Mouse (Mus musculus) liver, embryonic 16.5 days (tissue): Measurements from ENCODE around the gene Eva1a. TPM values are rescaled to one million over a fixed set of nuclear protein-coding genes. Genes with fewer than 3 reads are reported as not detected.
A peak's percentile ranks its signal among the peaks of the same experiment; 100 is the strongest.

Experiments
- ATAC-seq: fragments of 200-750 bp; cut with Nextera tagmentation; 2 replicates; pipeline ENCODE4 v1.8.0; 2017; ENCODE audit warnings: low read depth, mild to moderate bottlenecking, moderate number of reproducible peaks, moderate library complexity
- H3K27ac ChIP-seq: fragments of 300-500 bp; sonication (generic); 2 replicates; pipeline ENCODE4 v1.5.1; 2014; ENCODE audit warnings: mild to moderate bottlenecking, low read length
- H3K27me3 ChIP-seq: fragments of 300-500 bp; sonication (generic); 2 replicates; pipeline ENCODE4 v1.6.1; 2014; ENCODE audit warnings: low read depth, low read length, mixed read lengths; ENCODE audit not compliant: control insufficient read depth, insufficient read depth
- H3K36me3 ChIP-seq: fragments of 300-500 bp; sonication (generic); 2 replicates; pipeline ENCODE4 v1.6.1; 2014; ENCODE audit warnings: mild to moderate bottlenecking; ENCODE audit not compliant: control insufficient read depth, insufficient read depth
- H3K4me1 ChIP-seq: fragments of 300-500 bp; sonication (generic); 2 replicates; pipeline ENCODE4 v1.6.1; 2014; ENCODE audit warnings: low read depth, low read length, mixed read lengths; ENCODE audit not compliant: control insufficient read depth
- H3K4me2 ChIP-seq: fragments of 300-500 bp; sonication (generic); 2 replicates; pipeline ENCODE4 v1.6.1; 2014; ENCODE audit warnings: low read depth, low read length, mixed read lengths
- H3K4me3 ChIP-seq: fragments of 300-500 bp; sonication (generic); 2 replicates; pipeline ENCODE4 v1.5.1; 2014; ENCODE audit warnings: low read depth, mild to moderate bottlenecking, low read length
- H3K9ac ChIP-seq: fragments of 300-500 bp; sonication (generic); 2 replicates; pipeline ENCODE4 v1.6.1; 2014; ENCODE audit warnings: low read depth, low read length
- H3K9me3 ChIP-seq: fragments of 300-500 bp; sonication (generic); replicated peaks from 2 replicates; pipeline ENCODE4 v1.6.1; 2016; ENCODE audit warnings: low read length; ENCODE audit not compliant: control insufficient read depth
- WGBS: fragments of 180-500 bp; shearing (Covaris S2); extraction: QIAGEN DNeasy Blood & Tissue Kit; methylation state at CpG from one replicate; pipeline ENCODE4 v1.1.7; 2014; ENCODE audit not compliant: insufficient replicate concordance; 5-methylcytosine and 5-hydroxymethylcytosine counted together
- polyA plus RNA-seq: library from polyadenylated mRNA; unstranded; fragments of >200 nt; fragmentation: Nextera tagmentation; extraction: Ambion mirVana; gene quantifications from 2 replicates; pipeline ENCODE4 v1.2.1, GENCODE M21; 2015

Eva1a gene
- polyA plus RNA-seq, 1 experiment from 2014 or later, result 12.7 TPM

GRCm38 (mm10) chr6:82111111-82111510 lies 70.3 kb downstream of the Eva1a start:
- H3K4me2 ChIP-seq, result no peak overlapping the region
- H3K9me3 ChIP-seq, result no peaks in the 10 kb centered on the region
- no peaks in the 10 kb centered on the region for H3K36me3 ChIP-seq
- H3K4me3 ChIP-seq, result no peak overlapping the region
- ATAC-seq, result no peak
- 64% methylated on average over 1 of the region's 1 CpGs for WGBS
- no peaks in the 10 kb centered on the region for H3K4me1 ChIP-seq
- H3K9ac ChIP-seq, result no peak overlapping the region
- H3K27me3 ChIP-seq, result no peaks in the 10 kb centered on the region
- H3K27ac ChIP-seq, result no peak overlapping the region

GRCm38 (mm10) chr6:82111540-82111939 lies 70.7 kb downstream of the Eva1a start:
- no peak overlapping the region for H3K4me2 ChIP-seq
- no peaks in the 10 kb centered on the region for H3K27me3 ChIP-seq
- H3K4me1 ChIP-seq, result no peaks in the 10 kb centered on the region
- no peak overlapping the region for H3K27ac ChIP-seq
- H3K4me3 ChIP-seq, result no peak overlapping the region
- WGBS, result 49% methylated on average over 3 of the region's 3 CpGs
- no peaks in the 10 kb centered on the region for H3K36me3 ChIP-seq
- no peak for ATAC-seq
- H3K9ac ChIP-seq, result no peak overlapping the region
- H3K9me3 ChIP-seq, result no peaks in the 10 kb centered on the region

GRCm38 (mm10) chr6:82112127-82113090 lies 71.6 kb downstream of the Eva1a start:
- H3K27ac ChIP-seq, result no peak overlapping the region
- 62% methylated on average over 14 of the region's 14 CpGs for WGBS
- H3K27me3 ChIP-seq, result no peaks in the 10 kb centered on the region
- no peak for ATAC-seq
- H3K4me3 ChIP-seq, result no peak overlapping the region
- H3K9ac ChIP-seq, result no peak overlapping the region
- H3K36me3 ChIP-seq, result no peaks in the 10 kb centered on the region
- H3K4me2 ChIP-seq, result no peak overlapping the region
- no peaks in the 10 kb centered on the region for H3K4me1 ChIP-seq
- H3K9me3 ChIP-seq, result no peaks in the 10 kb centered on the region

DNA sequence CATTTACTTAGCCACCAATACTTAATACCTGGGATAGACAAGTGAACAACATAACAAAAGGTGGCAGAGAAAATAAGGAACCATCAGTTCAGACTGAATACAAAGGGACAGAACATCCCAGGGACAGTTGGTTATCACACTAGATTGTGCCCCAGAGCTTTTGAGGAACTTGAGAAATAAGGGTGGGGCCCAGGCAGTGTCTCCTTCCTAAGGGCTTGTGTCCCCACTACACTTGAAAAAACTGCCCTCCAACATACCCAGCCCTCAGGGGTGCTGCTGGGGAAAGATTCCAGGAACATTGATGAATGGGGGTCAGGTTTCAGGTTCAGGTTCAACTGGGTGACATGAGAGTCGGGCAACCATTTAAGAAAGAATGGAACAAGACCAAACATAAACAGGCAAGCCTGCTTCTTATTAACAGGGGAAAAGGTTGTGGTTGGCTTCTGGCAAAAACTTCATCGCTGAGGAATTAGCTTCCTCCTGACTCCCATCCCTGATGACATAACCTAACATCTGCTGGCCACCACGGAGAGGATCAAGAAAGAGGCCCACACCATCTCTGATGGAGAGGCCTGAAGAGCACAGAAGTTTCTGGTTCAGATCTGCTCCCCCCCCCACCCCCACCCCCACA lies 74.6 kb downstream of the Eva1a start:
- Histone ChIP-seq H3K4me1 (no peaks in the 10 kb centered on the region), H3K27me3 (no peaks in the 10 kb centered on the region), H3K36me3 (no peaks in the 10 kb centered on the region), H3K9me3 (no peaks in the 10 kb centered on the region), H3K4me3 (no peak overlapping the region), H3K9ac (no peak overlapping the region), H3K4me2 (no peak overlapping the region), H3K27ac (no peak overlapping the region)
- WGBS, result 25% methylated on average over 3 of the region's 3 CpGs
- no peak for ATAC-seq

- H3K4me1 ChIP-seq, result no peaks in the 10 kb centered on the region
- no peaks in the 10 kb centered on the region for H3K9me3 ChIP-seq
- no peak overlapping the region for H3K27ac ChIP-seq
- no peak overlapping the region for H3K4me2 ChIP-seq
- ATAC-seq, result no peak
- no peaks in the 10 kb centered on the region for H3K36me3 ChIP-seq
- no peaks in the 10 kb centered on the region for H3K27me3 ChIP-seq
- H3K9ac ChIP-seq, result no peak overlapping the region
- 46% methylated on average over 3 of the region's 3 CpGs for WGBS
- H3K4me3 ChIP-seq, result no peak overlapping the region
Measured at GRCm38 (mm10) chr6:82116176-82116575, 75.3 kb downstream of the Eva1a start.

GRCm38 (mm10) chr6:82117871-82118270 lies 77.0 kb downstream of the Eva1a start:
- H3K27me3 ChIP-seq, result no peaks in the 10 kb centered on the region
- H3K27ac ChIP-seq, result no peak overlapping the region
- no peak overlapping the region for H3K4me3 ChIP-seq
- no peak overlapping the region for H3K9ac ChIP-seq
- 64% methylated on average over 5 of the region's 5 CpGs for WGBS
- no peaks in the 10 kb centered on the region for H3K36me3 ChIP-seq
- H3K9me3 ChIP-seq, result no peaks in the 10 kb centered on the region
- ATAC-seq, result no peak
- no peak overlapping the region for H3K4me2 ChIP-seq
- H3K4me1 ChIP-seq, result no peaks in the 10 kb centered on the region

DNA sequence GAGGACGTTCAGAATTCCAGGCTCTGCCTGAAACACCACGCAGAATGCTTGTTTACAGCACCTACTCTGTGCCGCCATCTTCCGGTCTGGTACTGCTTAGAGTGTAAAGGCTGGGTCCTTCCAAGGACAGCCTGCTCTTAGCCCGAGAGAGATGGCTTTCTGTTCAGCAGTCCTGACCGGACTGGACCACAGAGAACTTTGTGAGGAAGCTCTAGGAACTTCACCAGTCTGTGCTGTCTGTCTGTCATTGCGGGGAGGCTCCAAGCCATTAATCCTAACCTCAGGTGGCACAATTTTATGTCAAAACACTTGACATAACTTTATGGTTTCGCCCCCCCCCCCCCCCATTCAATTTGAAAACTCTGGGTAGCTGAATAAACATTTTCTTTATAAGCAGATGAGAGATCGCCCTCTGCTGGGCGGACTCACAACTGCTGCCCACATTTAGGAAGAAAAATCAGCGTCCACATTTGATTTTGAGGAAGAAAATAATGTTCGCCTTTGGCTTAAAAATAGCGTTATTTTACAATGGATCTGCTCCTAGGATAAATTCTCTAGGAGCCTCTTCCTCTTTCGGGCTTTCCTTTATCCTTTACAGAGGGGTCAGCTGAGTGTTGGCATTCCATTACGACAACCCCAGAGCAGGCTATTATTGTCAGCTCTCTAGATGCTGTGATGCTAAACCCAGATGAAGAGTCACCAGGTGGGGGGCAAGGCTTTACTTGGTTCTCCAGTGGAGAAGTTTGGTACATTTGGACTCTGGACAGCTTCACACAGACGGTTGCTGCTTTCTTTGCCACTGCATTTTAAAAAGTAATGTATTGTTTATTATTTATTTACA lies 78.7 kb downstream of the Eva1a start:
- Histone ChIP-seq H3K9me3 (no peaks in the 10 kb centered on the region), H3K4me2 (peak overlapping the region; percentile 19; the same call in 1 of the 2 replicates), H3K4me3 (no peak overlapping the region), H3K4me1 (no peaks in the 10 kb centered on the region), H3K36me3 (no peaks in the 10 kb centered on the region), H3K9ac (no peak overlapping the region), H3K27ac (no peak overlapping the region), H3K27me3 (no peaks in the 10 kb centered on the region)
- ATAC-seq, result peak; percentile 45; the same call in 1 of the 2 replicates
- WGBS, result 22% methylated on average over 16 of the region's 16 CpGs

- no peaks in the 10 kb centered on the region for H3K27me3 ChIP-seq
- H3K4me3 ChIP-seq, result no peak overlapping the region
- no peak overlapping the region for H3K9ac ChIP-seq
- WGBS, result 80% methylated on average over 2 of the region's 2 CpGs
- H3K9me3 ChIP-seq, result no peaks in the 10 kb centered on the region
- H3K4me1 ChIP-seq, result no peaks in the 10 kb centered on the region
- ATAC-seq, result no peak
- H3K36me3 ChIP-seq, result no peaks in the 10 kb centered on the region
- no peak overlapping the region for H3K27ac ChIP-seq
- no peak overlapping the region for H3K4me2 ChIP-seq
Measured at GRCm38 (mm10) chr6:82125134-82125533, 84.3 kb downstream of the Eva1a start.
